Mouse (Mus musculus) CH12.LX (cell line): ENCODE measurements around the gene Numa1. TPM values are rescaled to one million over a fixed set of nuclear protein-coding genes. Genes with fewer than 3 reads are reported as not detected.

Experiments used
- DNase-seq: peaks from one replicate; pipeline ENCODE4 v3.0.0-alpha.2; 2013; ENCODE audit errors: extremely low read depth
- H3K27ac ChIP-seq: 2 replicates; pipeline ENCODE4 v1.5.1; 2012; ENCODE audit warnings: low read depth, mild to moderate bottlenecking, control low read depth, moderate library complexity; ENCODE audit not compliant: insufficient read depth
- H3K27me3 ChIP-seq: replicated peaks from 2 replicates; pipeline ENCODE3; 2012; ENCODE audit warnings: inconsistent platforms
- H3K36me3 ChIP-seq, 2 experiments: replicated peaks in 1 of 2; 2 replicates each; pipeline versions ENCODE3 to v1.6.1; 2012; ENCODE audit warnings: inconsistent platforms in 1 of 2, low read length in 1 of 2, mild to moderate bottlenecking in 1 of 2, mixed read lengths in 1 of 2, moderate library complexity in 1 of 2; ENCODE audit not compliant: control insufficient read depth in 1 of 2, insufficient read depth in 1 of 2
- H3K4me1 ChIP-seq, 2 experiments: 2 replicates each; pipeline ENCODE4 v1.6.1; 2012; ENCODE audit warnings: inconsistent platforms in 1 of 2, moderate library complexity in 1 of 2; ENCODE audit not compliant: insufficient read depth in 2 of 2, control insufficient read depth in 1 of 2
- H3K4me2 ChIP-seq: 2 replicates; pipeline ENCODE4 v1.6.1; 2012; ENCODE audit warnings: low read depth, mild to moderate bottlenecking, control low read depth; ENCODE audit not compliant: poor library complexity, insufficient read depth, severe bottlenecking
- H3K4me3 ChIP-seq, 3 experiments: fragments of 150-350 bp in 1 of 3; sonication (generic) in 1 of 3; replicated peaks in 1 of 3; 2 replicates each; pipeline versions ENCODE3 to v1.5.1; 2011 to 2012; ENCODE audit warnings: low read depth in 2 of 3, low read length in 2 of 3, mild to moderate bottlenecking in 2 of 3, moderate library complexity in 2 of 3, control low read depth in 1 of 3, improper control_type of control experiment in 1 of 3, inconsistent platforms in 1 of 3, mixed read lengths in 1 of 3; ENCODE audit not compliant: poor library complexity in 1 of 3
- H3K79me2 ChIP-seq: replicated peaks from 2 replicates; pipeline ENCODE4 v1.6.1; 2012; ENCODE audit warnings: mild to moderate bottlenecking, moderate library complexity; ENCODE audit not compliant: control insufficient read depth, poor library complexity, insufficient read depth, severe bottlenecking; ENCODE audit errors: extremely low read depth
- H3K9ac ChIP-seq: 2 replicates; pipeline ENCODE4 v1.6.1; 2012; ENCODE audit warnings: low read depth, mild to moderate bottlenecking, control low read depth, moderate library complexity; ENCODE audit not compliant: insufficient read depth
- H3K9me3 ChIP-seq: replicated peaks from 2 replicates; pipeline ENCODE3; 2012; ENCODE audit warnings: low read length, inconsistent platforms, mixed read lengths
- BHLHE40 ChIP-seq: IDR thresholded peaks from 2 replicates; pipeline ENCODE4 v1.6.1; 2011; ENCODE audit warnings: mild to moderate bottlenecking, low read depth, low read length, improper control_type of control experiment
- CHD1 ChIP-seq: IDR thresholded peaks from 2 replicates; pipeline ENCODE4 v1.6.1; 2012; ENCODE audit warnings: low read depth, low read length, improper control_type of control experiment, inconsistent platforms
- CHD2 ChIP-seq: IDR thresholded peaks from 2 replicates; pipeline ENCODE4 v1.6.1; 2011; ENCODE audit warnings: low read length, improper control_type of control experiment
- CTCF ChIP-seq, 2 experiments: IDR thresholded peaks in 1 of 2; conservative IDR thresholded peaks in 1 of 2; 2 replicates each; pipeline ENCODE4 v1.5.1; 2011 to 2012; ENCODE audit warnings: low read depth in 2 of 2, low read length in 2 of 2, improper control_type of control experiment in 1 of 2, inconsistent platforms in 1 of 2, mild to moderate bottlenecking in 1 of 2, moderate library complexity in 1 of 2
- E2F4 ChIP-seq: IDR thresholded peaks from 2 replicates; pipeline ENCODE4 v1.6.1; 2011; ENCODE audit warnings: low read depth, low read length, improper control_type of control experiment; ENCODE audit not compliant: insufficient replicate concordance
- ELF1 ChIP-seq: IDR thresholded peaks from 2 replicates; pipeline ENCODE4 v1.6.1; 2014; ENCODE audit warnings: low read depth, mild to moderate bottlenecking, inconsistent platforms, low read length, improper control_type of control experiment
- IRF4 ChIP-seq: IDR thresholded peaks from 2 replicates; pipeline ENCODE4 v1.6.1; 2014; ENCODE audit warnings: low read depth, mild to moderate bottlenecking, inconsistent platforms, low read length, improper control_type of control experiment
- JUN ChIP-seq: IDR thresholded peaks from 2 replicates; pipeline ENCODE4 v1.6.1; 2011; ENCODE audit warnings: low read depth, mild to moderate bottlenecking, low read length, improper control_type of control experiment, moderate library complexity; ENCODE audit not compliant: insufficient read depth
- JUND ChIP-seq: conservative IDR thresholded peaks from 2 replicates; pipeline ENCODE4 v1.6.1; 2011; ENCODE audit warnings: low read depth, low read length, improper control_type of control experiment
- MAZ ChIP-seq: IDR thresholded peaks from 2 replicates; pipeline ENCODE4 v1.6.1; 2012; ENCODE audit warnings: low read depth, mild to moderate bottlenecking, inconsistent platforms, low read length, improper control_type of control experiment, moderate library complexity
- MYC ChIP-seq: IDR thresholded peaks from 2 replicates; pipeline ENCODE4 v1.6.1; 2011; ENCODE audit warnings: low read depth, mild to moderate bottlenecking, improper control_type of control experiment, low read length
- PAX5 ChIP-seq: IDR thresholded peaks from 2 replicates; pipeline ENCODE4 v1.6.1; 2012; ENCODE audit warnings: low read length, inconsistent platforms, mixed read lengths
- POLR2A ChIP-seq: IDR thresholded peaks from 2 replicates; pipeline ENCODE4 v1.6.1; 2011; ENCODE audit warnings: low read depth, mild to moderate bottlenecking, improper control_type of control experiment, low read length
- POLR2AphosphoS2 ChIP-seq: IDR thresholded peaks from 2 replicates; pipeline ENCODE4 v1.6.1; 2011; ENCODE audit warnings: low read depth, low read length, improper control_type of control experiment
- RCOR1 ChIP-seq: conservative IDR thresholded peaks from 2 replicates; pipeline ENCODE4 v1.6.1; 2012; ENCODE audit warnings: low read depth, mild to moderate bottlenecking, inconsistent platforms, low read length, improper control_type of control experiment
- SIN3A ChIP-seq: IDR thresholded peaks from 2 replicates; pipeline ENCODE4 v1.6.1; 2012; ENCODE audit warnings: low read length, improper control_type of control experiment, inconsistent platforms
- UBTF ChIP-seq: IDR thresholded peaks from 2 replicates; pipeline ENCODE4 v1.6.1; 2012; ENCODE audit warnings: low read depth, mild to moderate bottlenecking, inconsistent platforms, low read length, improper control_type of control experiment, moderate library complexity
- USF1 ChIP-seq: IDR thresholded peaks from 2 replicates; pipeline ENCODE4 v1.6.1; 2014; ENCODE audit warnings: low read depth, mild to moderate bottlenecking, inconsistent platforms, low read length, improper control_type of control experiment
- ZC3H11A ChIP-seq: IDR thresholded peaks from 2 replicates; pipeline ENCODE4 v1.6.1; 2012; ENCODE audit warnings: low read depth, mild to moderate bottlenecking, inconsistent platforms, low read length, improper control_type of control experiment
- ZKSCAN1 ChIP-seq: IDR thresholded peaks from 2 replicates; pipeline ENCODE4 v1.6.1; 2012; ENCODE audit warnings: low read depth, inconsistent platforms, low read length, improper control_type of control experiment, borderline replicate concordance
- ZMIZ1 ChIP-seq: IDR thresholded peaks from 2 replicates; pipeline ENCODE4 v1.6.1; 2012; ENCODE audit warnings: low read depth, mild to moderate bottlenecking, inconsistent platforms, low read length, improper control_type of control experiment
- ZNF384 ChIP-seq: IDR thresholded peaks from 2 replicates; pipeline ENCODE4 v1.6.1; 2012; ENCODE audit warnings: low read depth, low read length, improper control_type of control experiment, inconsistent platforms
- dilution Hi-C: fragments of 300-500 bp; cut with MboI; formaldehyde crosslinking; loops from 2 replicates; pipeline ENCODE4 v1.14.3; 2020; ENCODE audit warnings: low sequenced_read_pairs; ENCODE audit not compliant: extremely low pct_unique_long_range_greater_than_20kb, extremely low pct_ligation_motif_present
- in situ Hi-C: fragments of 300-500 bp; cut with MboI; formaldehyde crosslinking; loops from 3 replicates; pipeline ENCODE4 v1.14.3; 2019; ENCODE audit warnings: low sequenced_read_pairs, low pct_ligation_motif_present, low pct_unique_long_range_greater_than_20kb, mixed read lengths
- polyA plus RNA-seq: library from polyadenylated mRNA; unstranded; fragments of >175 nt; gene quantifications from 2 replicates; pipeline ENCODE4 v1.2.1, GENCODE M21; 2012; ENCODE audit warnings: low read depth; ENCODE audit not compliant: insufficient read length
- total RNA-seq, 2 experiments: library from RNA; depleted of rRNA; stranded (reverse); fragments of 300-350 nt in 1 of 2; fragments of >200 nt in 1 of 2; gene quantifications; 2 replicates each; pipeline ENCODE4 v1.2.3; 2012 to 2014

Gene Numa1
- total and polyA plus RNA-seq, 3 experiments, result 38.0 to 75.7 (median 57.6) TPM

- Histone ChIP-seq H3K9ac (no peak overlapping the region), H3K27ac (no peak overlapping the region), H3K4me1 (peaks cover 6 to 23% of the 10 kb centered on the region in 2 experiments; a peak in 3 of 4 replicates), H3K4me2 (no peak overlapping the region), H3K4me3 (no peak overlapping the region), H3K36me3 (peaks cover 77 to 100% of the 10 kb centered on the region in 2 experiments), H3K79me2 (no peaks in the 10 kb centered on the region), H3K9me3 (no peaks in the 10 kb centered on the region), H3K27me3 (no peaks in the 10 kb centered on the region)
- DNase-seq, result no peak
- in situ Hi-C loops (no loop called here), dilution Hi-C loops (no loop called here)
- no peak for TF ChIP-seq CHD2
- no peak for TF ChIP-seq MYC
- TF ChIP-seq PAX5, result no peak
- no peak for TF ChIP-seq CTCF (conservative IDR thresholded peaks at IDR 0.05 in 1 of 2, IDR thresholded peaks at IDR 0.05 in 1 of 2; ENCODE audit: low read depth in 2 of 2, low read length in 2 of 2)
- no peak for TF ChIP-seq E2F4
- TF ChIP-seq RCOR1, result no peak
- no peak for TF ChIP-seq USF1
- no peak for TF ChIP-seq IRF4
- no peak for TF ChIP-seq JUN
- TF ChIP-seq ZMIZ1, result no peak
- no peak for TF ChIP-seq SIN3A
- no peak for TF ChIP-seq UBTF
- TF ChIP-seq CHD1, result no peak
- no peak for TF ChIP-seq MAZ
- no peak for TF ChIP-seq ZNF384
- no peak for TF ChIP-seq POLR2AphosphoS2
- TF ChIP-seq ELF1, result no peak
- no peak for TF ChIP-seq JUND
- TF ChIP-seq ZKSCAN1, result no peak
- no peak for TF ChIP-seq ZC3H11A
Measured at GRCm38 (mm10) chr7:102014995-102015394, 81.1 kb downstream of the Numa1 start.

DNA sequence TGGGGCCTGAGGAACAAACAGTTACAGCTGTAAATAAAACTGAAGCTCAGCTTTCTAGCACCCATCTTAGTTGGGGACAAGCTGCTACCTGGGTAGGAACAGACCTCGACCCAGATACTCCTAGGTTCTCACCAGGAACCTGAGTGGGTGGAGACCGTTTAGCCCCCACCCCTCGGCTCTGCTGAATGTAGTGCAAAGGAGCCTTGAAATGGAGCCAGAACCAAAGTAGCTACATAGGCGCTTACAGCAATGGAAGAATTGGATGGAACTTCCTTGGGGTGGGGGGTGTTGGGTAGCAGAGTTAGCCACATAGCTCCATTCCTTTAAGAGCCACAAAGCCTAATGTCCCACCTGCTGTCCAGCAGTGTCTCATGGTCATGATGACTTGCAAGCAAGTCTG, 83.0 kb downstream of the Numa1 start:
- H3K4me3 ChIP-seq, result no peak overlapping the region
- H3K9me3 ChIP-seq, result no peaks in the 10 kb centered on the region
- H3K4me1 ChIP-seq, result peaks cover 6 to 23% of the 10 kb centered on the region in 2 experiments; a peak in 3 of 4 replicates
- H3K4me2 ChIP-seq, result no peak overlapping the region
- TF ChIP-seq POLR2A, result no peak
- no peak for TF ChIP-seq MAZ
- TF ChIP-seq BHLHE40, result no peak
- no peak for TF ChIP-seq PAX5
- TF ChIP-seq, all 38 proteins: peak for 0
- Histone ChIP-seq H3K27ac (no peak overlapping the region), H3K9ac (no peak overlapping the region), H3K36me3 (peaks cover 62 to 93% of the 10 kb centered on the region in 2 experiments), H3K79me2 (no peaks in the 10 kb centered on the region), H3K27me3 (no peaks in the 10 kb centered on the region)
- dilution Hi-C loops, result no loop called here
- in situ Hi-C loops, result no loop called here
- DNase-seq, result no peak
